In the genomic region with DNA sequence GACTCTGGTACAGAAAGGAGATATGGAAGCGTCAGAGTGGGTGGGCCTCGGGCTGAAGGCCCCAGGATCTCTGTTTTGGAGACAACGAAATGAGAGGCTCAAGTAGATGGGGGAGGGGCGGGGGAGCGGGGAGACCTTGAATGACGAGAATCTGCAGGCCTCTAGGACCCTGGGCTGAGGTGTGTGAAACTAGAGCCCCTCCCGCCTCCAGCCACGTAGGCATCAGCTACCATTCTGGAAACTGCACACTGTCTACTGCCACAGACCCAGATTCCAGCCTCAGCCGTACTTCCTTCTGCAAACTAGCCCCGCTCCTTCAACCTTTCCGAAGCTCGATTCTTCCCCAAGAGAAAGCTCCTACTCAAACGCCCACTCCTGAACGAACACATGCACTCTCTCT, we compare ENCODE assay signal across 8 mouse cellular contexts. TPM values are rescaled to one million over a fixed set of nuclear protein-coding genes. Genes with fewer than 3 reads are reported as not detected.
DNase-seq lines count a peak whose midpoint lies in the region; ATAC-seq lines count a peak whose summit lies in the region.

No protein-coding gene starts in this region.

- WGBS in limb, embryonic 15.5 days = 6% methylated on average over 13 of the region's 14 CpGs

- peak overlapping the region; percentile 93 for H3K9ac ChIP-seq in limb, embryonic 15.5 days

- peaks cover 48% of the 10 kb centered on the region for H3K4me1 ChIP-seq in limb, embryonic 15.5 days

- H3K27ac ChIP-seq in limb, embryonic 15.5 days = peak overlapping the region; percentile 99

- peak; percentile 28 for DNase-seq in kidney, postnatal 10 days
- no peak for DNase-seq in kidney, postnatal 36 days
- peak; percentile 59 for DNase-seq in cerebellum, adult 9-10 months
- peak; percentile 63 to 64 for DNase-seq in frontal cortex, postnatal 10 days (ENCODE audit: low spot score in 2 of 2)
- peak; percentile 55 for DNase-seq in right cerebral cortex, postnatal 14 days
- no peak for DNase-seq in adrenal gland, adult 18-20 months (ENCODE audit: low spot score in 2 of 2)

- no peaks in the 10 kb centered on the region for H3K27me3 ChIP-seq in limb, embryonic 15.5 days

- peak overlapping the region; percentile 87 for H3K4me3 ChIP-seq in limb, embryonic 15.5 days

- peak overlapping the region; percentile 69 for H3K4me2 ChIP-seq in limb, embryonic 15.5 days

- ATAC-seq in limb, embryonic 15.5 days (ENCODE audit: insufficient number of reproducible peaks, low FRiP score, low TSS enrichment, low read depth) = peak; percentile 66
- ATAC-seq in megakaryocyte-erythroid progenitor cell, adult 5-6 weeks (replicated peaks; ENCODE audit: low FRiP score, low TSS enrichment, poor library complexity, severe bottlenecking) = no peak

- H3K9me3 ChIP-seq in limb, embryonic 15.5 days = no peaks in the 10 kb centered on the region

- peaks cover 32% of the 10 kb centered on the region for H3K36me3 ChIP-seq in limb, embryonic 15.5 days

RNA-seq across cellular contexts. Expression of a gene that starts 1.2 kb away (rescaled TPM):
- 43.7 and 62.3 TPM in 2 replicates for polyA plus RNA-seq in limb, embryonic 15.5 days (2015; fragmentation: Nextera tagmentation; extraction: Ambion mirVana)
- total RNA-seq in adrenal gland, adult 18-20 months (2021) = 10 to 100 TPM; 24.1 to 24.4 TPM
- total RNA-seq in megakaryocyte-erythroid progenitor cell, adult 5-6 weeks (2014; fragmentation: Nextera tagmentation) = 0.61 and 3.0 TPM in 2 replicates
- total RNA-seq in megakaryocyte-erythroid progenitor cell, adult 5-6 weeks (2017) = 0.89 and 2.2 TPM in 2 replicates

RNA-seq across cellular contexts. Expression of a gene that starts 7.5 kb away (rescaled TPM):
- polyA plus RNA-seq in limb, embryonic 15.5 days (2015; fragmentation: Nextera tagmentation; extraction: Ambion mirVana) = 1.6 and 2.9 TPM in 2 replicates
- total RNA-seq in adrenal gland, adult 18-20 months (2021) = 1 to 10 TPM in 1 of 2 experiments, under 1 TPM in 1; 0.76 to 1.8 TPM
- not detected in 2 replicates for total RNA-seq in megakaryocyte-erythroid progenitor cell, adult 5-6 weeks (2014; fragmentation: Nextera tagmentation)
- not detected in 2 replicates for total RNA-seq in megakaryocyte-erythroid progenitor cell, adult 5-6 weeks (2017)

RNA-seq across cellular contexts. Expression of a gene that starts 16.2 kb away (rescaled TPM):
- 0.96 and 3.2 TPM in 2 replicates for polyA plus RNA-seq in limb, embryonic 15.5 days (2015; fragmentation: Nextera tagmentation; extraction: Ambion mirVana)
- 1 to 10 TPM; 9.2 to 9.6 TPM for total RNA-seq in adrenal gland, adult 18-20 months (2021)
- not detected in 2 replicates for total RNA-seq in megakaryocyte-erythroid progenitor cell, adult 5-6 weeks (2014; fragmentation: Nextera tagmentation)
- not detected in 2 replicates for total RNA-seq in megakaryocyte-erythroid progenitor cell, adult 5-6 weeks (2017)

RNA-seq across cellular contexts. Expression of a gene that starts 27.0 kb away (rescaled TPM):
- polyA plus RNA-seq in limb, embryonic 15.5 days (2015; fragmentation: Nextera tagmentation; extraction: Ambion mirVana) = 124 and 141 TPM in 2 replicates
- 1 to 10 TPM in 1 of 2 experiments, under 1 TPM in 1; 0.77 to 2.7 TPM for total RNA-seq in adrenal gland, adult 18-20 months (2021)
- total RNA-seq in megakaryocyte-erythroid progenitor cell, adult 5-6 weeks (2014; fragmentation: Nextera tagmentation) = 100 and 181 TPM in 2 replicates
- 90.3 and 111 TPM in 2 replicates for total RNA-seq in megakaryocyte-erythroid progenitor cell, adult 5-6 weeks (2017)

RNA-seq across cellular contexts. Expression of a gene that starts 27.0 kb away (rescaled TPM):
- polyA plus RNA-seq in limb, embryonic 15.5 days (2015; fragmentation: Nextera tagmentation; extraction: Ambion mirVana) = 134 and 136 TPM in 2 replicates
- 100 to 1,000 TPM; 107 to 128 TPM for total RNA-seq in adrenal gland, adult 18-20 months (2021)
- total RNA-seq in megakaryocyte-erythroid progenitor cell, adult 5-6 weeks (2014; fragmentation: Nextera tagmentation) = 85.0 and 100 TPM in 2 replicates
- 75.7 and 80.9 TPM in 2 replicates for total RNA-seq in megakaryocyte-erythroid progenitor cell, adult 5-6 weeks (2017)

Comparison
In these comparisons a context has a peak if more than half of its experiments do, and no peak if none do; other contexts are left out.
1. DNase-seq: peak in kidney, postnatal 10 days (single experiment), cerebellum, adult 9-10 months (single experiment), frontal cortex, postnatal 10 days (2 of 2) and right cerebral cortex, postnatal 14 days (single experiment); none in kidney, postnatal 36 days (0 of 2) and adrenal gland, adult 18-20 months (0 of 2).
2. RNA of a gene that starts 1.2 kb away (total RNA-seq): 24.1 to 24.4 TPM in adrenal gland, adult 18-20 months; 0.61 to 3.0 TPM in megakaryocyte-erythroid progenitor cell, adult 5-6 weeks; every median in the first group is over 4 times any median in the second.
3. RNA of a gene that starts 16.2 kb away (total RNA-seq): 9.2 to 9.6 TPM in adrenal gland, adult 18-20 months; not detected in megakaryocyte-erythroid progenitor cell, adult 5-6 weeks; every median in the first group is over 10 times any median in the second.